Mouse (Mus musculus) heart, embryonic 11.5 days (tissue): ENCODE measurements around the gene Plekhg1. TPM values are rescaled to one million over a fixed set of nuclear protein-coding genes. Genes with fewer than 3 reads are reported as not detected.

Experiments
- ATAC-seq: fragments of 200-750 bp; cut with Nextera tagmentation; replicated peaks from 2 replicates; pipeline ENCODE4 v1.8.0; 2017; ENCODE audit warnings: moderate library complexity; ENCODE audit not compliant: insufficient number of reproducible peaks, low FRiP score, low TSS enrichment
- H3K27ac ChIP-seq: fragments of 300-500 bp; sonication (generic); 2 replicates; pipeline ENCODE4 v1.5.1; 2014; ENCODE audit warnings: mild to moderate bottlenecking, low read depth, low read length
- H3K27me3 ChIP-seq: fragments of 300-500 bp; sonication (generic); 2 replicates; pipeline ENCODE4 v1.6.1; 2014; ENCODE audit warnings: mild to moderate bottlenecking, low read length, mixed read lengths; ENCODE audit not compliant: control insufficient read depth, insufficient read depth
- H3K36me3 ChIP-seq: fragments of 300-500 bp; sonication (generic); 2 replicates; pipeline ENCODE4 v1.6.1; 2014; ENCODE audit warnings: mild to moderate bottlenecking, low read length, moderate library complexity, mixed read lengths; ENCODE audit not compliant: control insufficient read depth, insufficient read depth
- H3K4me1 ChIP-seq: fragments of 300-500 bp; sonication (generic); 2 replicates; pipeline ENCODE4 v1.6.1; 2014; ENCODE audit warnings: low read length; ENCODE audit not compliant: control insufficient read depth, insufficient read depth
- H3K4me2 ChIP-seq: fragments of 300-500 bp; sonication (generic); 2 replicates; pipeline ENCODE4 v1.6.1; 2014; ENCODE audit warnings: mild to moderate bottlenecking, moderate library complexity
- H3K4me3 ChIP-seq: fragments of 300-500 bp; sonication (generic); 2 replicates; pipeline ENCODE4 v1.5.1; 2014; ENCODE audit warnings: low read depth, low read length
- H3K9ac ChIP-seq: fragments of 300-500 bp; sonication (generic); 2 replicates; pipeline ENCODE4 v1.6.1; 2014; ENCODE audit warnings: mild to moderate bottlenecking, low read depth, low read length, moderate library complexity
- H3K9me3 ChIP-seq: fragments of 300-500 bp; sonication (generic); replicated peaks from 2 replicates; pipeline ENCODE4 v1.6.1; 2016; ENCODE audit warnings: low read length; ENCODE audit not compliant: control insufficient read depth
- WGBS: fragments of 180-500 bp; shearing (Covaris S2); extraction: QIAGEN DNeasy Blood & Tissue Kit; methylation state at CpG from one replicate; pipeline ENCODE4 v1.1.7; 2014; ENCODE audit not compliant: insufficient replicate concordance; 5-methylcytosine and 5-hydroxymethylcytosine counted together
- polyA plus RNA-seq: library from polyadenylated mRNA; unstranded; fragments of >200 nt; fragmentation: Nextera tagmentation; extraction: Ambion mirVana; gene quantifications from 2 replicates; pipeline ENCODE4 v1.2.1, GENCODE M21; 2014

Gene Plekhg1
- polyA plus RNA-seq, 1 experiment from 2014 or later, result 6.2 TPM

- no peaks in the 10 kb centered on the region for H3K27me3 ChIP-seq
- no peaks in the 10 kb centered on the region for H3K36me3 ChIP-seq
- H3K9ac ChIP-seq, result no peak overlapping the region
- 48% methylated on average over 3 of the region's 3 CpGs for WGBS
- no peak overlapping the region for H3K4me2 ChIP-seq
- H3K27ac ChIP-seq, result peak overlapping the region; percentile 62; the same call in 1 of the 2 replicates
- H3K4me3 ChIP-seq, result no peak overlapping the region
- no peak for ATAC-seq
- no peaks in the 10 kb centered on the region for H3K9me3 ChIP-seq
- peaks cover 8% of the 10 kb centered on the region for H3K4me1 ChIP-seq
These were observed 152.2 kb downstream of the Plekhg1 start for GRCm38 (mm10) chr10:3892368-3892767.

DNA sequence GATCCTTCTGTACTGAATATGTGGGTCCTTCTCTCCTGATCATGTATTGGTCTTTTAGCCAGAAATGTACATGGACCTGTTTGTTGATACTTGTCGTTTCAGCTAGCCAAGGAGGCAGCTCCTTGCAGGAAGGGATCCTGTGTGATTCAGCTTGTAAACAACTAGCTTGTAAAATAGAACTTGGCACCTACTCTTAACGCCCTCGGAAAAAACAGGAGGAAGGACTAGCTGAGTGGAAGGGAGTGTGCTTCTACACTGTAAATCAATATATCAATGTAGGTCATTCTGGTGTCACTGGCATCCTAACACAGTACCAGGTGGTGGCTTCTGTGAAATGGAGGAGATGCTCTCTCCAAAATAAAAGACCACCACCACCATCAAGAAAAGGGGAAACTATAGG, 157.9 kb downstream of the Plekhg1 start:
- 63% methylated on average over 3 of the region's 3 CpGs for WGBS
- ATAC-seq, result no peak
- no peak overlapping the region for H3K9ac ChIP-seq
- H3K9me3 ChIP-seq, result no peaks in the 10 kb centered on the region
- H3K4me1 ChIP-seq, result no peaks in the 10 kb centered on the region
- no peak overlapping the region for H3K4me2 ChIP-seq
- no peaks in the 10 kb centered on the region for H3K27me3 ChIP-seq
- no peaks in the 10 kb centered on the region for H3K36me3 ChIP-seq
- H3K27ac ChIP-seq, result no peak overlapping the region
- no peak overlapping the region for H3K4me3 ChIP-seq

- H3K27me3 ChIP-seq, result no peaks in the 10 kb centered on the region
- H3K9me3 ChIP-seq, result no peaks in the 10 kb centered on the region
- no peaks in the 10 kb centered on the region for H3K36me3 ChIP-seq
- no peak overlapping the region for H3K4me3 ChIP-seq
- no peak overlapping the region for H3K9ac ChIP-seq
- 62% methylated on average over 11 of the region's 11 CpGs for WGBS
- no peak for ATAC-seq
- no peaks in the 10 kb centered on the region for H3K4me1 ChIP-seq
- H3K27ac ChIP-seq, result no peak overlapping the region
- no peak overlapping the region for H3K4me2 ChIP-seq
These were observed 160.3 kb downstream of the Plekhg1 start for GRCm38 (mm10) chr10:3900416-3900956.

DNA sequence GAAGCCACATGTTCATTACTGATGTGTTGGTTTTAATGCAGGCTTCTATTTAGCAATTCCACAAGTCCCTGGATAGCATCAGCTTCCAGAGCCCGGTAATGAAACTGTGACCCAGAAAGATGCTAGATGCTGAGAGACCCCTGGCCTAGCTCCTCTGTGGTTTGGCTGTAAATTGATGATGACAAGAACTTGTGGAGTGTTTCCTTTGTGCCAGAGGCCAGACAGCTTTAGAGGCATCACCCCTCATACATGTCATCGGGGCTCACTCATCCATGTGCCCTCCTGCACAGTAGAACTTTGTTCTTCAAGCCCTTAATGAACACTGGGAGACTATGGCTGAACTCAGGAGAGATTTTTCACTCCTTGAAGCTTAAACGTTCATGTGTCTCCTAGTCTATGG, 165.6 kb downstream of the Plekhg1 start:
- Histone ChIP-seq H3K36me3 (no peaks in the 10 kb centered on the region), H3K9ac (no peak overlapping the region), H3K4me1 (no peaks in the 10 kb centered on the region), H3K9me3 (no peaks in the 10 kb centered on the region), H3K27me3 (no peaks in the 10 kb centered on the region), H3K4me2 (no peak overlapping the region), H3K4me3 (no peak overlapping the region), H3K27ac (no peak overlapping the region)
- WGBS, result 81% methylated on average over 3 of the region's 3 CpGs
- ATAC-seq, result no peak

DNA sequence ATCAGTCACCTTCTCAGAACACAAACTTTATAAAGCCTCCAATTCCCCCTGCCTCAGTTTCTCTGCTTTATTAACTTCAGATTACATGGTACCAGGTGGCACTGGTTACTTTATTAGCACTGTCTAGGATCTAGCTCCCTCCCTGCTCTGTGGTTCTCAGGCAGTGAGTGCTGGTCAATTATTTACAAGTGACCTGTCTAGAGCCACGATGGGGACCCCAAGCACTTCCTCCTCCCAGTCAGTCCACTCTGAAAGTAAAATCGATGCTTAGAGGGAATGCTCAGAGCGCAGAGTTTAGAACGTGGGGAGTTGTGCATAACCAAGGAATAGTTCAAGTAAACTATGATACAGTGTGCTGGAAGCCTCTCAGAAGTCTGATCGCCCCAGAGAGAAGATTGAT, 173.9 kb downstream of the Plekhg1 start:
- ATAC-seq, result no peak
- Histone ChIP-seq H3K27me3 (no peaks in the 10 kb centered on the region), H3K4me1 (no peaks in the 10 kb centered on the region), H3K36me3 (no peaks in the 10 kb centered on the region), H3K27ac (no peak overlapping the region), H3K9me3 (no peaks in the 10 kb centered on the region), H3K4me2 (no peak overlapping the region), H3K9ac (no peak overlapping the region), H3K4me3 (no peak overlapping the region)
- 74% methylated on average over 5 of the region's 5 CpGs for WGBS

DNA sequence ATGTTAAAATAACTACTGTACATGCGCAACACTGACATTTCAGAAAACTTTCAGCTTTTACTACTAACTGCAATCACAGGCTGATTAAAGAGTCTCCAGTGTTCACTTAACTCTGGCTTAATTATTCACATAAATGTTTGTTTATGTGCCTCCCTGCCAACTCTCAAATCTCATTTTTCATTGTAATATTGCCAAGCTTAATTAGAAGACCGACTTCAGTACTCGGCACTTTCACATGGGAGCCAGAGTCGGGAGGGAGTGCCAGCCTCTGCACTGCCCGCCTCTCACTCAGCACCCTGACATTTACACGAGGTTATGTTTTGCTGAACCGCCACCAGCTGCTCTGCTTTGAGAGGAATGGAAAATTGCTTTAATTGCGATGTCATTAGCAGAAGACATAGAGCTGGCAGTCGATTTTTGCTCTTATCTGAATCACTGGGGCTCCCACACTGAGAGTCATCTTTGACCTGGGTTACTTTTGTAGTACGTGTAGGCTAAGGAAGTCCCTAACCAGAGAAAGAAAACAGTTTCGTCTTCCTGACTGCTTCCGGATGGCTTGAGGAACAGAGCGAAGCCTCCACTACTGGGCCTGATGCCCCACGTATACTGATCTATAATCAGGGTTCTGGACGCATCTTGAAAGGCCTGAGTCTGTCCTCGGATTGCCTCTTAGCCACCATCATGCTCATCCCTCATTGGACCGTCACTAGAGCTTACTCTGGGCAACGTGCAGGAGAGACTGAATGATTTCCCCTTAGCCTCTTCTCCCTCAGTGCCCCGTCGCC, 180.4 kb downstream of the Plekhg1 start:
- H3K9ac ChIP-seq, result no peak overlapping the region
- ATAC-seq, result no peak
- no peaks in the 10 kb centered on the region for H3K27me3 ChIP-seq
- WGBS, result 69% methylated on average over 20 of the region's 20 CpGs
- H3K4me1 ChIP-seq, result no peaks in the 10 kb centered on the region
- H3K9me3 ChIP-seq, result no peaks in the 10 kb centered on the region
- no peak overlapping the region for H3K27ac ChIP-seq
- H3K4me2 ChIP-seq, result no peak overlapping the region
- no peaks in the 10 kb centered on the region for H3K36me3 ChIP-seq
- H3K4me3 ChIP-seq, result no peak overlapping the region

DNA sequence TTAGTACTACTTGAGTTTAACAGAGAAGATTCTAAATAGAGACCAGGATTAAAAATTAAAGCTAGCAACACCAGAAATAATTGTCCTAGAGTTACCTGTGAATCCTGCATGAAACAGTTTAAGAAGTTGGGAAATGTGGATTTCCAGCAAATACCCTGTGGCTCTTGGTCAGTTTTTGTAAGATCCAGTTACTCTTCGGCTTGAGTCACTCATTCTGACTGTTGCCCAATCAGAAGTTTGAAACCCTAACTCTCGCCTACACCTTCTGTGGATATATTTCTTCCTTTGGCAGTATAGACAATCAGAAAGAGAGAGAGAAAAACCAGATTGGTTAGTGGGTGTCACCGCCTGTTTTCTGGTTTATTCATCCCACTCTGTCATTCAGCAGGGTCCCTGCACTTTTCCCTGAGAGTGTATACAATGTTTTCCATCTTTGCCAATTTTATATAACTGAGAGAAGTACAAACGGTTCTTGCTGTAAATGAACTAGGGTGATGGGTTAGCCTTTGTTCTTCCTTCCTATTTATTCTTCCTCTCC, 187.9 kb downstream of the Plekhg1 start:
- Histone ChIP-seq H3K9ac (no peak overlapping the region), H3K4me2 (no peak overlapping the region), H3K4me1 (no peaks in the 10 kb centered on the region), H3K4me3 (no peak overlapping the region), H3K27ac (no peak overlapping the region), H3K36me3 (no peaks in the 10 kb centered on the region), H3K9me3 (no peaks in the 10 kb centered on the region), H3K27me3 (no peaks in the 10 kb centered on the region)
- 68% methylated on average over 4 of the region's 4 CpGs for WGBS
- no peak for ATAC-seq

GRCm38 (mm10) chr10:3931831-3932230, 191.7 kb downstream of the Plekhg1 start:
- Histone ChIP-seq H3K27ac (no peak overlapping the region), H3K27me3 (no peaks in the 10 kb centered on the region), H3K4me3 (no peak overlapping the region), H3K9me3 (no peaks in the 10 kb centered on the region), H3K36me3 (no peaks in the 10 kb centered on the region), H3K4me2 (no peak overlapping the region), H3K9ac (no peak overlapping the region), H3K4me1 (no peaks in the 10 kb centered on the region)
- ATAC-seq, result no peak
